Mouse (Mus musculus) brain, embryonic 18.5 days (tissue): ENCODE data around the gene Itgb7.

Experiments used
- DNase-seq: peaks from one replicate; pipeline ENCODE4 v3.0.0-alpha.2; 2012; ENCODE audit warnings: low read depth, low spot score

Gene Itgb7

DNA sequence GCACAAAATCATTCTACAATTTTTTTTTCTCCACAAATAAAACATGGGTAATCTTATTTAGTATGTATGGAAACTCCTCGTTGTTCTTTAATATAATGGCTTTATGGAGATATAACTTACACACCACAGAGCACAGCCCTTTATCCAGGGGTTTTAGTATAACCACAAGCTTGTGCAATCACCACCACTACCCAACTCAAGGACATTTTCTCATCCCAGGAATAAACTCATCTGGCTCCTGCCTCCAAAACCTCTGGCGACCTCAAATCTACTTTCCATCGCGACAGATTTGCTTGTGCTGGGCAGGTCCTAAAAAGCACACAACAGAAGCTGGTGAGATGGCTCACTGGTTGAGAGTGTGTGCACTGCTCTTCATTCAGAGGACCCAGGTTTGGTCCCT, 38.1 kb downstream of the Itgb7 start:
- DNase-seq, result no peak

DNA sequence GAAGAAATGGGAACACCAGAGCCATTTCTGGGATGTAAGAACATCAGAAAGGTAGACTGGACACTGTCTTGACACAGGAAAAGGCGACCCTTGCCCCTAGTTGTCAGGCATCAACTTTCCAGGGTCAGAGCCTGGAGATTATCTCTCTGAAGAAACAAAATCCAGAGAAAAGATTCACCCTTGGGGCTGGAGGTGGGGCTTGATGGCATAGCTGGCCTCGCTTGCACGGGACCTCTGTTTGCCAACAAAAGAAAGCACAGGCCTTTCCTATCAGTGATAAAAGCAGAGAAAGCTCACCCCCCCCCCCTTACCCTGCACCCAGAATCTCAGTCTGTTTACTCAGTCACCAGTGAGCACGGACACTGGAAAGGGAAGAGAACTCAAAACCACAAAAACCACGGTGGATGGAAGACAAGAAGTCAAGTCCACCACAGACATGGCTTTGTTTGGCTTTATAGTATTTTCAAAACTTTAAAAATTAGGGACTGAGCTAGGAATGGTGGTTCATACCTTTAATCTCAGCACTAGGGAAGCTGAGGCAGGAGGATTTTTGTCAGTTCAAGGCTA, 38.8 kb downstream of the Itgb7 start:
- DNase-seq, result no peak

DNA sequence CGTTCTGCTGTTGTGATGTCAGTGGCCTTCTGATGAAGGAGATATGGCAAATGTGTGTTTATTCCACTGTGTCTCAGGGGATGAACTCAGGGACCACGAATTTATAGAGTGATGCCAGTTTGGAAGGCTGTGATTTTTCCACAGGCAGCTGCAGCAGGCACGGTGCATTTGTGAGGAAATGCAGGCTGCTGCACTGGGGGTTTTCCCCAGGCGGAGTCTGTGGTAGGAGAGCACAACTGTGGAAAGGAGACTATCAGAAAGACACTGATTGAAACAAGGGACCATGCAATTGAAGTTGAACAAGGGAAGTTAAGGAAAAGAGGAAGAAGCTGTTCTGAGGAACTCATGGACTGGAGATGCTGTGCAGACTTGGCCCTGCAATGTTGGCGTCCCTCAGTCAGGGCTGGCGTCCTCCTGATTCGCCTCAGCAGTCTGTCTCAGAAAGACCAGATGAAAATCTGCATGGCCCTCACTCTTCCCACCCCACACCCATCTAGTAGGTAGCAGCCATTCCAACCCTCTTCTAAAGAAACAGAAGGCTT, 39.4 kb downstream of the Itgb7 start:
- DNase-seq, result no peak

DNA sequence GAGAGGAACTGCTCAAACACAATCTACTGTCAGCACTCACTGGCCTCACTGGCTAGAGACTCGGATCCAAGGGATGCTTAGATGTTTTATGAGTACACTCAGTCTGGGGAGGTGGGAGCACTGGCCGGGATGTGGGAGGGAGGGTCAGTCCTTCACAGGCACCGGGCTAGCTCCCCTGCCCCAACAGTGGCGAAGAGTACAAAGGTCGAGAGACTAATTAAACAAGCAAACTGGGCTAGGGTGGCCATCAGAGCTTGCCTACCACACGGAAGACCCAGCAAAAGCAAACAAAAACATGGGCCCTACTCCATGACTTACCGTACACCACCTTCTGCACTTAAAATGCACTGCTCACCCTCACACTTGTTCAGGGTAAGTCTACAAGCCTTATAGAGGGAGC, 40.0 kb downstream of the Itgb7 start:
- DNase-seq, result no peak

DNA sequence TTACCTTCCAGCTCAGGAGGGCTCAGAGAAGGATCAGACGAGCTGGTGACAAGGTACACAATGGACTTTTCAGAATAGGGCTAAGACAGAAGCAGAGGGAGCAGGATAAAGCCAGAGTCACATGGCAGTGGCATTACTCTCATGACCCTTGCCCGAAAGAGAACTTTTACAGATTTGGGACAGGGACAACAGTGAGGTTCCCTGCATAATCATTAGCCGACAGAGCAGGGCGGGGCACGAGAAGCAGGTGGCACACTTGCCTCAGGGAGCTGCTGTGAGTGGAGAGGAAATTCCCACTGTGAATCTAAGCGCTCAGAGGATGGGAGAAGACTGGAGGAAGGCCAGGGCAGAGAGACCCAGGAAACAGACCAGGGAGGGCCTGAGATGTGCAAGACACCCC, 42.9 kb downstream of the Itgb7 start:
- DNase-seq, result no peak

DNA sequence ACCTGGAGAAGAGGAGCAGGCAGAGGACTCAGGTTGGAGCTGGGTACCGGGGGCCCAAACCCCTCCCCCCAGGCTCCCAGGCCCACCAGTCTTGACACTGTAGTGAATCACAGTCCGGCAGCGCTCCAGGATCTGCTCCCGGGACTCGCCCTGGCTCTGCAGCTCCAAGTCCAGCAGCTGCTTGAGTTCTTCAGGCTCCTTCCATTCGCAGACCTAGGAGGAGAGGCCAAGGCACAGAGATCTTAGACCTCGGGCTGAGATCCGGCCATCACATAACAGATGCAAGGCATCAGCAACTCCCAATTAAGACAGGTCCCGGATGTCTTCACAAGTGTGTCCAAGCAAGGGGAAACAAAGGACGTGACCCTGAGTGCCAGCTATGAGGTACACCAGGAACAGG, 43.6 kb downstream of the Itgb7 start:
- no peak for DNase-seq

DNA sequence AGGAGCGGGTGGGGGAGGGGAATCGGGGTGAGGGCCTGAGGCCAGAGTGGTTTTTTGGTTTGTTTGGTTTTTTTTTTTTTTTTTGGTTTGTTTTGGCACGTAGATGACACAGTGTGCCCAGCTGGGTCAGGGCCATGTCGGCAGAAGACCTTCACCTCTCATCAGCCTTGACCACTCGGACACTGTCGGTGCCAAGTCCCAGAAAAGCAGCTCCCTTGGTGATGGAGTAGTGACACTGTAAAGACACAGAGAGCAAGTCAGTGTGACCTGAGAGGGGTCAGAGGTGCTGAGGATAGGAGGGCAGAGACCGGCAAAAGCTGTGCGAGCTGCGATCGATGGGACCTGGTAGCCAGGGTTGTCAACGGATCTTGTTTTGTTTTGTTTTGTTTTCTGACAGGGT, 45.5 kb downstream of the Itgb7 start:
- DNase-seq, result no peak

DNA sequence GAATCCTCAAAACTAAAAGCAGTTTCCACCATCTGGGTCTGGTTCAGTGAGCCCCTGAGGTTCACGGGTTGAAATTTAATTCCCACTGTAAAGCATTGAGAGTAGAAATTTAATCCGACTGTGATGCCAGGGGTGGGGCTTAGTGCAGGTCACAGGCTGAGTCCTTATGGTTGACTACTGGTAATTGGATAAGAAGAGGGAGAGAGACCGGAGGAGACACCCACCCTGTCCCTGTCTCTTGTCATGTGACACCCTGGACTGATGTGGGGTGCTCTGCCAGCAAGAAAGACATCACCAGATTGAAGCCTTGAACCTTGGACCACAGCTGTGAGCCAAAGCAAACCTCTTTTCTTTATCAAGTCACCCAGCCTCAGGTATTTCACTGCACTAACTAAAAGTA, 48.7 kb downstream of the Itgb7 start:
- DNase-seq, result no peak

DNA sequence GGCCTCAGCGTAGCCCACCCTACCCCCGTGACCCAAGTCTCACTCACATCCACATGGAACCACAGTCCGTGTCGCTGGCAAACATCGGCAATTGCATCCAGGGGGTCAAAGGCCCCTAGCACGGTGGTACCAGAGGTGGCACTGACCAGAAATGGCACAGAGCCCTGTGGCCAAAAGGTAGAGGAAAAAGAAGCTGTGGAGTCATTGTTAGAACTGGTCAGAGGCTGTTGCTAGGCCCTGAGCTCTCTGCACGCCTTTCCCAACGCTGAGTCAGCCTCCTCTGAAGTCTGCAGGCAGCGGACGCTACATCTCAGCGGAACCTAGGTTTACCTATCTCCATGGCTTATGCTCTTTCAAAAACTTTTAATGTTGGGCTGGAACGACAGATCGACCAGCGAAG, 51.8 kb downstream of the Itgb7 start:
- DNase-seq, result no peak

DNA sequence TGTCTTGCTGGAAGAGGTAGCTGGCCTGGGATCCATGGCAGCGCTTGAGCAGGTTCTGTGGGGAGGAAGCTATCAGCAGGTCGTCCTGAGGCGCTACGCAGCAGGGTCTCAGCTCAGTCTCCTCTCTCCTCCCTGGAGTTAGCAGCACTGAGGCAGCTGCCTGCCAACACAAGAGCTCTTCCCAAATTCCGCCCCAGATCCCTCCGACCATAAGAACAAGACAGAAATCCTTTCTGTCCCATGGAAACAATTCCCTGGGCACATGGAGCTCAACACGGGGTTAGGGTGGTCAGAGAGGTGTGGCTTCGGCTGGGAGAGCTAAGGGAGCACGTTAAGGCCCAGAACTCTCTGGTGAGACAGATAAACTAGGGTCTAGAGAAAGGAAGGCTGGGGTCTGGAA, 52.6 kb downstream of the Itgb7 start:
- DNase-seq, result no peak

DNA sequence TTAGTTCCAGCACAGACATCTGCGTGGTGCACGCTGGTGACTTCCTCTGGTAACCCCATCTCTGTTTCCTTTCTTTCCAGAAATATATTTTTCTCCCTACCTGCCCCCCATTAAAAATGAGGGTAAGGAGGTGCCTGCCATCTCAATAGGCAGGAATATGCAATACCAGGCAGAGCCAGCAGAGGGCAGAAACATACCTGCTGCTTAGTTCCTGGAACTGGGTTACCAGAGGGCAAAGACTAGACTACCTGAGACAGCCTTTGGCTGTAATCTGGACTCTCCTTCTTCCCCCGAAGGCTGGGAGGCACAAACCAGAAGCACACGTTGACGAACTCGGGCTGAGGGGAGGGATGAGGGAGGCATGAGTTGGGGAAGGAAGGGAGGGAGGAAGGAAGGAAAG, 53.5 kb downstream of the Itgb7 start:
- DNase-seq, result no peak

DNA sequence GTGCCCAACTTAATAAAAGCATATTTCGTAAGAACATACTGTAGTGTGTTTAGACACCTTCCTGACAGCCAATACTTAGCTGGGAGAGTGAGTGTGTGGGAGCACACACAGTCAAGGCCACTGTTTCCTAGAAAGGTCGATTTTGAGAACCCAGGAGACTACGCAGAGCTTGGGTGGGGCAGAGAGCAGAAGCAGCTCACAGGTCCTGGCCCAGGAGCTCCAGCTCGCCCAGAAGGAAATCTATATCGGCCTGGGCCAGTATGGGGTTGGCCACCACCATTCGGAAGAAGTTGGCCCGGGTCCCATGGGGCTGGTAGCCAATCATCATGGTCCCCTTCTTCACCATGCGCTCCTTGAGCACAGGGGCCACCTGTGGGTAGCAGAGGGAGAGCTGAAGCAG, 54.3 kb downstream of the Itgb7 start:
- no peak for DNase-seq

DNA sequence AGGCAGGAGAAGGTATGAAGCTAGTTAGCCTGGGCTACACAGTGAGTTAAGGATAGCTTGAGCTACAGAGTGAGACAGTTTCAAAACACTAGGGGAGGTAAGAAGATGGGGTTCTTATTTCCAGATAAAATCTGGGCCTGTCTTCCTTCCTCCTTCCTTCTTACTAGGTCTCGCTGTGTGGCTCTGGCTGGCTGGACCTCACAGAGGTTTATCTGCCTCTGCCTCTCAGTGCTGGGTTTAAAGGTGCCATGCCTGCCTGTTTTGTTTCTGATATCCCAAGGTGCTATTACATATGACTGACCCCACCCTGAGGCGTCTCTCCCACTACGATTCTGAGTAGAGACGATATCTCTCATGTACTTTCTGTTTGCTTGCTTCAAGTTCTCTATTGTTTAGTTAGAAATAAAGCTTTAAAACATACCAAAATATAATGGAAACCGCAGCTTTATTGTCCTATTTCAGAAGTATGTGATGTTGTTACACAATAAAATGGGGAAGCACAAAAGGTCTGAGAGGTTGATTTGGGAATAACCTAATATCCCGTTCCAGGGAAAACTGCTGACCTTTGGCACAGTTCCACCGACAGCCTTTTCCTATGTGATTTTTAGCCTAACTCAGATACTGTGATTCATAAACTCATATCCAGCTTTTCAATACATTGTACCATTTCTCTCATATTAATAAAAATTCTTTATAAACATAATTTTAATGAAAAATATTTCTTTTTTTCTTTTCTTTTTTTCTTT, 55.0 kb downstream of the Itgb7 start:
- no peak for DNase-seq

DNA sequence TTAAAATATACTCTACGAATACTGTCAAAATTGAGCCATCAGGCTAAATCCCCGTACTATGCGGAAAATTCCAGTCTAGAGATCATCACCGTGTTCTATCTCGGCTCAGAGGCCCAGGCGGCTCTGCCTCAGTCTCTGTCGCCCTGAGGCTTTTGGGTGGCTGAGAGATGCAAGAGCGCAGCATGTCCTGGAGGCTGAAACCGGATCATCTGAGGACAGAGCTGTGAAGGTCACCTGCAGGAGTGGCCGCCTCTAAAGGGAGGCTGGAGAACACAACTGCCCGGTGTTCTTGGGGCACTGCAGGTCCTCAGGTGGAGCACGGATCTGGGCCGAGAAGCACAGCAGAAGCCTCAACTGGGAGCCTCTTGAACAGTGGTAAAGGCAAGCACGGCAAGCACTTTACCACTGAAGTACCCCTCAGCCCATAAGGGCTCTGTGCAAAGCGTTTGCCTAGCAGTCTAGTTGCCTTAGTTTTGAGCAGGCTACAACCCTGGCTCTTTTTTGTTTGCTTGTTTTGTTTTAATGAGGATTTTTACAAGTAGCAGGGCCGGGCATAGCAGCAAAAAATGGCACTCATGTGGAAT, 55.9 kb downstream of the Itgb7 start:
- DNase-seq, result no peak

DNA sequence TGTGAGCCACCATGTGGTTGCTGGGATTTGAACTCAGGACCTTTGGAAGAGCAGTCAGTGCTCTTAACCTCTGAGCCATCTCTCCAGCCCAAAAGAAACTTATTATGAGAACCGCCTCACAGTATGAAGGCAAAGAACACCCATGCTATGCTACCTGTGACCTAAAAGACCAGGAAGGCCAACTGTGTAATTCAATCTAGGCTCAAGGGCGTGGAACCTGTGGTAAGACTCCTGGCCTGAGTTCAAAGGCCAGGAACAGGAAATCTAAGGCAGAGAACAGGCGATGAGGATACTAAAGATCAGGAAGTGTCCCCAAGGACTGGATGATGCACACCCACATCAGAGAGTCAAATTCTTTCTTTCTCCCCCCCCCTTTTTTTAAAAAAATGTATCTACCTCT, 58.2 kb downstream of the Itgb7 start:
- no peak for DNase-seq

DNA sequence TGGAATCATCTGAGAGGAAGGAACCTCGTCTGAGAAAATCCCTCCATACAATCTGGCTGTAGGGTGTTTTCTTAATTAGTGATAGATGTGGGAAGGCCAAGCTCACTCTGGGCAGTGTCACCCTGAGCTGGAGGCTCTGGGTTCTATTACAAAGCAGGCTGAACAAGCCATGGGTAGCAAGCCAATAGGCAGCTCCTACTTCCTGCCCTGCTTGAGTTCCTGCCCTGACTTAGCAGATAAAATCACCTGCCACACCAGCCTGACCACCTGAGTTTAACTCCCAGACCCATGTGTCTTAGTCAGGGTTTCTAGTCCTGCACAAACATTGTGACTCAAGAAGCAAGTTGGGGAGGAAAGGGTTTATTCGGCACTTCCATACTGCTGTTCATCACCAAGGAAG, 62.7 kb downstream of the Itgb7 start:
- DNase-seq, result no peak

DNA sequence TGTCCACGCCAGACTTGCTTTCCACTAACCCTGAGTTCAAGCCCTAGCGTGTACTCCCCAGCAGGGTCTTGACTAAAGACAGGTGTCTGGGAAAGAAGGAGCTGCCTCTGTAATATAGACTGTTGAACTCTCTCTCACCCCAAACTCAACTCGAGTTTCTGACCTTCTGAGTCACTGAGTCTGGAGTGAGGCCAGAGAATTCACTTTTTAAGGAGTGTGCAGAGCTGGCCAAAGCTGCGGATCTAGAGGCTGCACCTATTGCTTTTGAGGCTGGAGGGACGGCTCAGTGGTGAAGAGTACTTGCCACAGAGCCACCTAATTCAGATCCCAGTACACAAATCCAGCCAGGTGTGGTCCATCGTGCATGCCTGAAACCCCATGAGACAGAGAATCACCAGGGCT, 64.1 kb downstream of the Itgb7 start:
- DNase-seq, result no peak
